Mouse (Mus musculus): Measurements from ENCODE around the gene Tsfm.

The Tsfm gene

GRCm38 (mm10) chr10:126987183-126988118, 43.2 kb downstream of the Tsfm start:
- DNase-seq (ENCODE audit: low spot score), result no peak

GRCm38 (mm10) chr10:126986541-126986961, 44.1 kb downstream of the Tsfm start:
- DNase-seq (ENCODE audit: low spot score), result peak; percentile 71

DNA sequence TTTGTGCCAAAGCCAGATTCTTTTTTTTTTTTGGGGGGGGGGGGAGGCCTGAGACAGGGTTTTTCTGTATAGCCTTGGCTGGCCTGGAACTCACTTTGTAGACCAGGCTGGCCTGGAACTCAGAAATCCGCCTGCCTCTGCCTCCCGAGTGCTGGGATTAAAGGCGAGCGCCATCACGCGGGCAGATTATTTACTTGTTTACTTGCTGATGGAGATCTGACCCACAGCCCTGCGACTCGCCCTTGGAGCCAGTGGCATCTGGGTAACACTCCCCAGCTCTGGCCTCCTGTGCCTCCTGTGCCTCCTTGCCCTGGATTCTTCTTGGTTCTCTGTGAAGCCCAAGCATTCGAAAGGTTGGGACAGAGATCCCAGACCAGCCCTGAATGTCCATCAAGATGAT, 45.1 kb downstream of the Tsfm start:
- DNase-seq (ENCODE audit: low spot score), result no peak

GRCm38 (mm10) chr10:126985127-126985526, 45.5 kb downstream of the Tsfm start:
- no peak for DNase-seq (ENCODE audit: low spot score)

DNA sequence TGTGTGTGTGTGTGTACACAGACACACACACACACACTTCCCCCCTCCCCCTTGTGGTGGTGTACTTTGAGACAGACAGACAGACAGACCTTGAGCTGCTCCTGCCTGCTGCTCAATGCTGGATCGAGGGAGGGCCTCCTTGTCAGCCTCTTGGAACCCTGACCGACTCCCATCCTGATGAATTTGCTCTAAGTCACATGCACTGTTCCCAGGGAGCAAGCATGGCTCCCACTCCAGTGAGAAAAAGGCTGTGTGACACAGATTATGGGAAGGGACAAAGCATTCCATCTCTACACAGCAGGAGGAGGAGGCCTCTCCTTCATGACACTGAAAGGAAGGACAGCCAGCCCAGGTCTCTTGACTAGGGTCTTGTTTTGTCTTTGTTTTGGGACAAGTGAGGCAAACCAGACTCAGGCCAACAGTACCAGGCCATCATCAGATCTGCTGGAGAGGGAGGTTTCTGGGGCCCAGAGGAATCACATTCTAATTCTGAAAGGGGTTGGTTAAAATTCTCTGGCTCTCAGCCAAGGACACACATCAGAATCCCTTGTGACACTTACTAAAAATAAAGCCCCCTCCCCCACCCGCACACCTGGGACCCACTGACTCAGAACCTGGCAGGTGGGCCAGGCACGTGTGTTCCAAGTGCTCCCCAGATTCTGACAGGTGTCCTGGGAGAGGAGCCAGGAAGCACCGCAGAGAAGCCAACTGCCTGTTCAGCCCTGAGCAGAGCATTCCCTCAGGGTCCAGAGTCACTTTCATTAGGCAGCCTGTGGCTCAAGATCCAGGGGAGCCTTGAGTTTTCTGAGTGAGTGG, 46.2 kb downstream of the Tsfm start:
- DNase-seq (ENCODE audit: low spot score), result peak; percentile 46

GRCm38 (mm10) chr10:126983193-126983725, 47.4 kb downstream of the Tsfm start:
- no peak for DNase-seq (ENCODE audit: low spot score)

DNA sequence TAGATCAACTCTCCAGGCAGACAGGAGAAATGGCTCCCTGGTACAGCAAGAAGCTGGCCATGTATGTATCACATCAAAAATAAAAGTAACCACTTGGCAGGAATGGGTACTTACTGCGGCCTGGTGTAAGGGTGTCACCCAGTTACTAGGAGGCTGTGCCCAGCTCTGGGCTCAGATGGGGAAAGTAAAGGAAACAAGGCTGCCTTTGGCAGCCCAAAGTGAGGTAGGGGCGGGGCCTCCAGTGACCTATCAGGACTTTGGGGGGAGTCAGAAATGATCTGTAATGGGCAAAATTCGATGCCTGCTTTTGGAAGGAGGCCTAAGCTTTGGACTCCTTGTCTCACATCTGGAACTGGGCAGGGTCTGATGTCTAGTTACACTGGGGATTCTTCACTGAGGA, 48.9 kb downstream of the Tsfm start:
- peak; percentile 31 for DNase-seq (ENCODE audit: low spot score)

DNA sequence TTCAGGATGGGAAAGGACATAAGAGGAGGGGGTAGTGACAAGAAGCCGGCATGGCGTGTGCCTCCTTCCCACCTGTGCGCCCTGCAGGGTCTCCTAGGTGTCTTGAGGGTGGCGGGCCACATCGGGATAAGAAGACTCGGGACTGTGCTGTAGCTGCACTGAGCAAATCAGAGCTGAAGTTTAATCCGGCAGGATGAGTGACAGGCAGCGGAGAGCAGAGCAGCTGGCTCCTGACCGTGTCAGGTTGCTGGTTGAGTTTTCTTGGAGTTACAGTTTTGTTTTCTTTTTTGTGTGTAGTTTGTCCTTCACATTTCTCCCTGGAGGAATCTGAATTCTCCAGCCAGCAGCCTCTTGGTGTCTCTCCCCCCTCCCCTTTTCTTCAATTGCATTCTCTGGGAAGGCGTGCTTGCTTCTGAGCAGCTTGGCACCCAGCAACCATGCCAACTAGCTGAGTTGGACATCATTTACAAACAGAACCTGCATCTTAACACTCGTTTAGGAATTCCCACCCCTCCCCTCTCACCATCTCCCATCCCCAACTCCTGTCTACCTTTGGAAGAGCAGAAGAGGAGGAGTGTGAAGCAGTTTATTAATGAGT, 49.6 kb downstream of the Tsfm start:
- DNase-seq (ENCODE audit: low spot score), result peak; percentile 47

DNA sequence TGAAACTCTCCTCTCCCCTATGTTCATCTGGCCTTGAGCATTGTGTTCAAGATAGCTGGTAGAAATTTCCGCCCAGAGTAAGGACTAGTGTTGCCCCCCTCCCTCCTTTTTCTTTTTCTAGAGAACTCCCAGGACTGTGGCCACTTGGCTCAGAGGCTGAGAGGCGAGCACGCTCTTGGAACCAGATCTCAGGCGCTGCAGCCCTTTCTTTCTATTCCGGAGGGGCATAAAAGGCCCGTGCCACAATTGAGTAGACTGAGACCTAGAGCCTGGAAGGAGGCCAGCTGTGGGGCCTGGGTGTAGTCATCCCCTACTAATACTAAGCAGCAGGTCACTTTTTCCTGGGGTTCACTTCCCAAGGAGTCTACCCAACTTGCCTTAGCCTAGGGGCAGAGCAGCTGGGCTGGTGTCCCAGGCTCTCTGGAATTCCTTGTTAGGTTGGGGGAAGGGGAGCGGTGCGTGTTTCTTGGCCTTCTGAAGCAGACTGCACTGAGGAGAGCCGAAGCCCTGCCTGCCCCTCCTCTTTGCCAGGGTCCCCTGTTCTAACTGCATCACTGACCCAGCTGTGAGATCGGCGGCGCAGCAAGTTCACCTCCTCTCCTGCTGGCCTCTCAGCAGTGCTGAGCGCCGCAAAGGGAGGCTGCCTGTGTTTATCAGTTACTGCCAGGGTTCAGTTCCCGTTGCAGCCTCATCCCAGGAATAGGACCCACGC, 50.3 kb downstream of the Tsfm start:
- DNase-seq (ENCODE audit: low spot score), result peak; percentile 72

DNA sequence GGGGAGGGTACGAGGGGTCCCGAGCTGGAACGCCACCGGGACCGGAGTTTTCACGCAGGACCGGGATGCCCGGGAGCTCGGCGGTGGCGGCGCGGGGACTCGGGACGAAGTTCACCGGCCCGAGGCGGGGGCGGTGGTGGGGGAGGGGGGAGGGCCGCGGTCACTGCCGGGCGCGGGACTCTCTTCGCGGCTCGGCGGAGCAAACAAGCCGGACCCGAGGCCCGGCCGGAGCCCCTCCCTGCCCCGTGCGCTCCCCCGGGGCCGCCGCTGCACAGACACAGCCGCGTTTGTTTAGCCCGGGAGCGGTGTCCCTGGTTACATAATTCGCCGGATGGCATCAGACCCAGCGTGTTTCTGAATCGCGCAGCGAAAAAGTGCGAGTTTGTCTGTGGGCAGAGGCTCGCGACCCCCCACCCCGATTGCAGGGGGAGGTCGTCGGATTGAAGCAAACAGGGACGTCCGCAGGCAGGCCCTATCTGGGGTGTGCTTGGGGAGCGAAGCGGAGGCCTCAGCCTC, 50.9 kb downstream of the Tsfm start:
- DNase-seq (ENCODE audit: low spot score), result peak; percentile 56

GRCm38 (mm10) chr10:126979121-126979635, 51.5 kb downstream of the Tsfm start:
- no peak for DNase-seq (ENCODE audit: low spot score)

DNA sequence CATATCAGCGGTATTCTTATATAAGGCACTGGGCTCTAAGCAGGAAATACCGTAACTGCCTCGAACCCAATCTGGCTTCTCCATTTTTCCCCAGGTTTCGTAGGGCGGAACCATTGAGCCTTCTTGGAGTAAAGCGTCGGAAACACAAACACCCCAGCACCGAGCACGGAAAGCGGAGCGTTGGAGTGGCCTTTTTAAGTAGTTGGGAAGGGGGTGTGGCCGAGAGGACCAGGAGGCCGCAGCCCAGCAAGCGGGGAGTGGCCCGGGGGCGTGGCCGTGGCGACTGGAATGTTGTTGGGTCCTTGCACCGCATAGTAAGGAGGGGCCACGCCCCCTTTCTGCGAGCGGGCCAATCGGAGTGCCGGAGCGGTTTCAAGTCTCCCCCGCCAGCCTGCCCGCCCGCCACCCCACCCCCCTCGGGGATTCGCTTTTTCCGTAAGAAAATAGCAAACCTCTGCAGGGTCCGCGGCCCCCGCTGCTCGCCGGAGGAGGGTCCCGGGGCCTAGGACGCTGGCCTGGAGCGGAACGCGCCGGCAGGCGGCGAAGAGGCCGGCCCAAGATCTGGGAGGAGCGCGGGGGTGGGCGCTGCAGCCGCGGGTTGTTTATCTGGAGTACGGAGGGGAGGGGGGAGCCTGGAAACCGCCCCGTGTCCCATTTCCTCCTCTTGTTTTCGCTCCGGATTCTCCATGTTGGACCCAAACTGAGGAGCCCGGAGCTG, 52.2 kb downstream of the Tsfm start, which contains the start of gene Ctdsp2:
Ctdsp2 (plus strand) TSS at position 441 of the 718 bp plus-strand sequence.
- DNase-seq (ENCODE audit: low spot score), result peak; percentile 99

DNA sequence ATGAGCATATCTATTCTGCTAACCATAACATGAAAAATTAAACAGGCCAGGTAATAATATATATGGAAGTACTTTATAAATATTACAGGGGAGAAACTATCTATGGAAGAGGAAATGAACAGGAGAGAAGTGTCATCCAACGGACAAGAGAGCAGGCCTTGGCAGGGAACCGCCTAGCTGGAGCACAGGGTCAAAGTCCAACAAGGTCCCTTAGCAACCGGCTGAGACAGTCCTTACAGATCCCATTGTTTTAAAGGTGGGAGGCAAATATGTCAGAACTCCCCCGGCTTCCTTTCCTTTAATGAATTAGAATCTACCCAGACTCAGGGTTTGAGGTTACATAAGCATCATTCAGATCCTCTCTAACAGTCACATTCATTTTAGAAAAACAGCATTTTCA, 53.6 kb downstream of the Tsfm start:
- no peak for DNase-seq (ENCODE audit: low spot score)

DNA sequence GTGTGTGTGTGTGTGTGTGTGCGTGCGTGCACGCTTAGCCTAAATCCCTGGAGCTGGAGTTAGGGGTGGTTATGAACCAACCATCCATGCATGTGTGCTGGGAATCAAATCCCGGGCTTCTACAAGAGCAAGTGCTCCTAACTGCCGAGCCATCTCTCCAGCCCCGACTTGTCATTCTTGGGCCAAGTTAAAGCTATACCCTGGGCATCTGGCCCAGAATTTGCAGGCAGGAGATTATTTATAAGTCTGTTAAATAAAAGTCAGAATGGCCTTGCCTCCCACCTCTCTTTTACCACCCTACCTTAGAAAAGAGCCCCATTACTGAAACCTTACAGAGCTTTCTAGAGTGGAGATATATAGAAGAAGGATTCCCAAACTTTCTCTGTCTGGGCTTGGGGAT, 54.9 kb downstream of the Tsfm start:
- DNase-seq (ENCODE audit: low spot score), result no peak

- no peak for DNase-seq (ENCODE audit: low spot score)
These were observed 57.7 kb downstream of the Tsfm start for GRCm38 (mm10) chr10:126972988-126973387.

DNA sequence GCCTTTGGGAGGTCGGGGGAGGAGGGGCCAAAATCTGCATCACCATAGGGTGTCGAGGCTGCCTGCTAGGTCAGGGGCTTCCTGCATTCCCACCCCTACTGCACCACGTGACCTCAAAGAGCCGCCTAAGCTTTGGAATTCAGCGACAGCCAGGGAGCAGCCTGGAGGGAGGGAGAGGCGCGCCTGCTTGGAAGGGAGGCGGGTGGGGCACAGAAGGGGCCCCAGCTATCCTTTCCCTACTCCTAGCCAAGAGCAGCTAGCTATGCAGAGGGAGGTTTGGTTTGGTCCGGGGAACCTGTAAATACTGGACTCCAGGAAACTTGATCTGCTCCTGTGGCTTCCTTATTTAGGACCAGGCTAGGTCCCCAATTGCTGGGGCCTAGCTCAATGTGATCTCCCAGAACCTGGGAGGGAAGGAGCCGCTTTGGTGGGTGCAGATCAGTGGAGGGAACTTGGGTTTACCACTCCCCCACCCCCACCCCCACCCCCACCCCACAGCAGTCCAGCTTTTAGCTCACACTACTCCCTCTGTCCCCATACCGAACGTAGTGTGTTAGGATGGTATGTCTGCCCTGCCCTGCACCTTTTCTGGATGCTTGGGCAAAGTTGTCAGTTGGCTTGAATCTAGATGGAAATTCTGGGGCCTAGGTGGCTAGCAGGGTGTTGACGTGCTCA, 58.5 kb downstream of the Tsfm start:
- no peak for DNase-seq (ENCODE audit: low spot score)

DNA sequence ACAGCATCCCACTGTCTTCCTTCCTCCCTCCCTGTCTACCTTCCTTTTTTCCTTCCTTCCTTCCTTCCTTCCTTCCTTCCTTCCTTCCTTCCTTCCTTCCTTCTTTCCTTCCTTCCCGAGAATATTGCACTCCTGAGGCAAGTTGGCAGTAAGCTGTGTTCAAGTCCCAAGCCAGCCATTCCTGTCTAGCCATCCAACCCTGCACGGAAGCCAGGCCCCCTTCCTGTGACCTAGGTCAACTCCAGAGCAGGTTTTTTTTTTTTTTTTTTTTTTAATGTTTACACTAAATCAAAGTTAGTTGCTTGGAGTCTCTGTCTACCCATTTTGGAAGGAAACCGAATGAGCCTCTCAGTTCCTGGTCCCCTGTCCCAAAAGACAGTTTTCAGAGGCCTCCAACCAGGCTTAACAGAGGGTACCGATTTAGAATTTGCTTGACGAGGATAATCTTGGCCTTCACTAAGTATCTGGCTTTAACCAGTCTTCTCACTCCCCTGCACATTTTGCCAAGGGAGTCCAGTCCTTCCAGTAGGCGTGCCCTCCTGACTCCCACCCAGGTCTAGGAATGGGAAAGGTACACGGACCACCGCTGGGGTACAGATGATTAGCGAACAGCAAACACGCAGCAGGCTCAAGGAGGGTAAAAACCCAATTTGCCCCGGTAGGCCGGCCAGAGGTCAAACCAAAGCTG, 59.1 kb downstream of the Tsfm start:
- no peak for DNase-seq (ENCODE audit: low spot score)

DNA sequence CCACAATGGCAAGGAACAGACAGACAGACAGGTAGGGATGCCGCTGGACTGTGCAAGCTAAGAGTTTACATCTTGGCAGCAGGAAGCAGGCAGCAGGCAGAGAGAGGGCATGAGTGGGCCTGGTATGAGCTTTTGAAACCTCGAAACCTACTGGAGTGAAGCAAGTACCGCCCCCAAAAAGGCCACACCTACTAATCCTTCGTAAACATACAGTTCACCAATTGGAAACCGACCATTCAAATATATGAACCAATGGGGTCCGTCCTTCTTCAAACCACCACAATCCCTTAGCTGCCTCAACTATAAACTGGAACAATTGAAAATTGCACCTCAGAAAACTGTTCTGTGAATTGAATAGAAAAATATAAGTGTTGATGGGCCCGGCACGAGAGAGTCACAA, 66.8 kb downstream of the Tsfm start:
- DNase-seq (ENCODE audit: low spot score), result no peak

DNA sequence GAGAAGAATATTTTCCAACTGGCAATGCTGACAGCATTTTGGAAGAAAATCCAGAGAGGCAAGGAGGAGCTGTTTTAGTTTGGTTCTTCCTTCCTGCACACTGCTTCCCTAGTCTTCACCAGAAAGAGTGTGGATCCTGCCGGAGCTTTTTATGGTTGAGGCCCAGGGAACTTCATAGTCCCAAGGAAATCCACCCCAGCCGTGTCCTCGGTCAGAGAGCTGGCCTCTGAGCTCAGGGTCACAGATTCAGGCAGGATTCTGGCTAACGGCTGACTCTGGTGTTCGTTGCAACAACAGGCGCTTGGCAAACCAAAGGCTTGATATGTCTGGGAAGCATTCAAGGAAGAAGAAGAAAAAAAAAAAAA, 67.7 kb downstream of the Tsfm start:
- peak; percentile 70 for DNase-seq (ENCODE audit: low spot score)

Data from adipocyte (in vitro differentiated cells).